Mouse (Mus musculus): ENCODE measurements around the gene Poln.

- no peak for TF ChIP-seq CTCF (IDR thresholded peaks at IDR 0.05; ENCODE audit: borderline replicate concordance, control insufficient read depth, extremely low read depth, insufficient read depth, low read length, poor library complexity)
- TF ChIP-seq POLR2A (IDR thresholded peaks at IDR 0.05; ENCODE audit: control insufficient read depth, extremely low read depth, insufficient read depth, low read length, poor library complexity), result peak; percentile 85
These were observed at the start of gene Poln, which contains the start of gene Haus3 for GRCm38 (mm10) chr5:34168950-34169891.
